Mouse (Mus musculus): ENCODE measurements around the gene Opcml.

DNA sequence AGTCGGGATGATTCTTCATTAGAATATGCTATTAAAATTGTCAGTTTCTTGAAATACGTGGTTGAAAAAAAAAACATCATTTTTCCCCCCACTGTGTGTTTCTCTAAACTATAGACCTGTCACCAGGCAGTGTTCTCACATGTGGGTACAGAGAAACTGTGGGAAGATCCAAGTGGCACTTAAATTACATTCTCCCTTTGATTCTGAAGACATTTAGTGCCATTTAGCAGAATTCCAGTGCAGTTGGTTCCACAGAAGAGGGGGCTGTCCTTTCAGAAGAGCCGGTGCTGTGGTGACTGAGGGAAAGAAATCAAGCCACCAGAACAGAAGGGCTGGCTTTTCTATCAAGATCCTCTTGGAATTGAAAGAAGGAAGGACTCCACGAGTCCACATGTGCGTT, 181.7 kb downstream of the Opcml start:
- TF ChIP-seq CTCF (IDR thresholded peaks at IDR 0.05; ENCODE audit: extremely low read depth, insufficient read depth, low read length): no peak
- TF ChIP-seq POLR2A (IDR thresholded peaks at IDR 0.05; ENCODE audit: extremely low read depth, insufficient read depth, low read length): no peak

Measured in cortical plate, adult 2 months (tissue).